Mouse (Mus musculus): ENCODE data around the gene Olfr1446.

DNA sequence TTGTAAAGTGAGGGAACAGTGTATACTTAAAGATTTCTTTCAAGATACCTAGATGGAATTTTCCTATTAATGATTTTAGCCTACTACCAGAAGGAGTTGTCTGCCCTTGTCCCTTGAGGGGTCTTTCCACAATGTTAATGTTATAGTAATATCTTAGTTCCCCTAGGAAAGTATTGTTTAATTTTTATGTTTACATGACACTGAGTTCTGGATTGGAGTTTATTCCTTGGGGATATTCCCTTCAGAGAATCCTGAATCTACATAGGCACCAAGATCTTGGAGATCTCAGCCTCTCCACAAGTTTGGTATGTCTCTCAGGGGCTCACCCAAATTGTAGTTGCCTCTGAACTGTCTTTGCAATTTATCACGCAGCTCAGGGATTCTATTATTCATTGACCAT lies 36.3 kb downstream of the Olfr1446 start, which contains the start of gene Olfr1444:
- TF ChIP-seq CTCF (IDR thresholded peaks at IDR 0.05; ENCODE audit: control insufficient read depth, insufficient read depth, insufficient read length) (no peak), USF1 (IDR thresholded peaks at IDR 0.05; ENCODE audit: low read depth) (no peak), FOSL1 (IDR thresholded peaks at IDR 0.05; ENCODE audit: insufficient read depth, low read length, poor library complexity, severe bottlenecking) (no peak), MAX (IDR thresholded peaks at IDR 0.05) (no peak)
